Mouse (Mus musculus) lung, postnatal 25 days (tissue): ENCODE measurements around the gene Ryr2.
"Not testable (repeated sequence)": the region's sequence is repeated elsewhere in the genome, so short reads cannot be mapped to it uniquely, and the experiment has no call there.

Experiments
- DNase-seq: peaks from one replicate; pipeline ENCODE4 v3.0.0; 2022; ENCODE audit warnings: low spot score

Ryr2 gene

DNA sequence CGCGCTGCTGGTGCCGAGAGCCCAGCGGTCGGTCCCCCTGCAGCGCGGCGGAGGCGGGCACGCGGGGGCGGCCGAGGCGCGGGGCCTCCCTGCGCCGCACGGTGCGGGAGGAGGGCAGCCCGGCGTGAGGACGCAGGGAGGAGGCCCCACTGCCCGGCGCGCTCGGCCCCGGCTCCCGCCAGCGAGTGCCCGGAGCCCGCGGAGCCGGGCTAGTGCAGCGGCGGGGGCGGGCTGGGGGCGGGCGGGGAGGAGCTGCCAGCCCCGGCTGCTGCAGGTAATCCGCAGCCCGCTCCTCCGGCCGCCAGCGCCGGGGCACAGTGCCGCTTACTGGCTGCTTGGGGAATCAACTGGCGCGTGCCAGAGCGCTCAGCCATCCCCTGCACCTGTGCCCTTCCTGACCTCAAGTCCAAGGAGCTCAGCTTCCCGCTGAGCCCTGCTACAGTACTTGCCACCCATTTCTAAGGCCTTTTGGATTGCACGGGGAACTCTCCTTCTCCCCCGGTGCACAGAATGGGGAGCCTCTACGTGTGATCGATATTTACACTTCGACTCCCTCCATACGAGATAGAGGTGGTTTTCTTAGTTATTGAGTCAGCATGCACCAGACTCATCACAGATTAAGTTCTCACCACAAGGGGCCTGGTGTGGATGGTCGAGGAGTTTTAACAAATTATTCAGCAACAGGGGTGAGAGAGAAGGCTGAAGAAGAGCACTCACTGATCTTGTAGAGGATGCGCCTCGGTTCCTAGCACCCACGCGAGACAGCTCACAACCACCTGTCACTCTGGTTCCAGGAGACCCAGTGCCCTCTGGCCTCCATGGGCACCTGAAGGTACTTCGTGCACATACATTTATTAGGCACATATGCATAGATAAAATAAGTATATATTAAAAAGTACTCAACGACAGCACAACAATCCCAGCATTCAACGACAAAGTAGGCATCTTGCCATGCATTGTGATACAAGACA, at the start of gene Ryr2:
TSS of gene Ryr2 (minus strand) at position 284 of the 971 bp plus-strand sequence.
- DNase-seq: peak; percentile 32

DNA sequence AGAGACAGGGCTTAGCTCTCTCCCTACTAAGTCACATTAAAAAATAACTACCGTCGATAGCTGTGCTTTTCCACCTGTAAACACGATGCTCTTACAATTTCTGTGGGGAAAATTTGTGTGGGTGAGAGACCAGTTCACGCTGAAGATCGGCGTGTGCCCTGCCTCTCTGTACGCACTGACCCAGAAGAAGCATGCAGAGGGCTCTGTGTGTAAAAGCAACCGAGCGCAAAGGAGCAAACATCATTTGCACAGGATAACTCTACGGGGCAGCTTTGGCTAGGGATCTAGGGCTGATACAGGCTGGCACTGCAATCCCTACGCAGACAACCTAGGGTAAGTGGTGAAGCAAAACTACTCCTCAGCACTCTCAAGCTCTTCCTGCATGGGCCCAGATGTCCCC, 47.2 kb upstream of the Ryr2 start:
- DNase-seq: no peak

DNA sequence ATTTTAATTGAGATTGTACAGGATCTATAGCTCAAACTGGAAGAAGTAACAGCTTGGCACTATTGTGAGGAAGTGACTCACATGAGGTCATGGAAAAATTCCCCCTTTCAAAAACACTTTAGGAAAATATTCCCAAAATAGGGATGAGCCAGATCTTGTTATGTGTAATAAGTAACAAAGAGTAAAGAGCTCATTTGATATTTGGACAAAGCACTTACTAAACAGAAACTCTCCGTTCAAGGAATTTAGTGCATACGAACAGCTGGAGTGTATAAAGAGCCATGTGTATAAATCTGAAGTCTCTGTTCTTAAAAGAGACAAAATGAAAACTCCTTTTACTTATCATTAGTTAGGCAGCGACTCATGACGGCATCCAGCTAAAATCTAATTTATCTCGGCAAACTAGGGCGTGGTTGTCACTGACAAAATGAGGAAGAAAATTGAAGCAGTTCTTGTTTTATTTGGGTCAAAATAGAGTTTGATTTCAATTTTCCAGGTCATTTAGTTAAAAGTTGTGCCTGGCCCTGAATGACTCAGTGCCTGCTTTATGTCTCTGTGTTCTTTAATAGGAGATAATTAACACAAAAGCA, 40.3 kb upstream of the Ryr2 start:
- DNase-seq: no peak

DNA sequence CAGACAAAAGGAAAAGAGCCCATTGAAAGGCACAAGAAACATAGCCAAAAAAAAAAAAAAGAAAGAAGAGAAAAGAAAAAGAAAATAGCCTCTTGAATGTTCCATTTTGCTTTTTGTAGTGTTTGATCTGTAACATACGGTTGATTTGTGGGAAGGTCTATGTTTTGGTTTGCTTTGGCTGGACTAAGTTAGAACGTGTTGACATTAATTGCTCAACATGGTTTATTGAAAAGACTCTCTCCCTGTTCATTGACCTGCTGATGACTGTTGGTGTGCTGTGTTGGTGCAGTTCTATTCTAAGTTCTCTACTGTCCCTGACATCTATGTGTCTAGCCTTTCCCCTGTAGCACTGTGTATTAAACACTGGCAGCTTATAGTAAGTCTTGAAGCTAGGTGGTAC, 39.7 kb upstream of the Ryr2 start:
- no peak for DNase-seq

DNA sequence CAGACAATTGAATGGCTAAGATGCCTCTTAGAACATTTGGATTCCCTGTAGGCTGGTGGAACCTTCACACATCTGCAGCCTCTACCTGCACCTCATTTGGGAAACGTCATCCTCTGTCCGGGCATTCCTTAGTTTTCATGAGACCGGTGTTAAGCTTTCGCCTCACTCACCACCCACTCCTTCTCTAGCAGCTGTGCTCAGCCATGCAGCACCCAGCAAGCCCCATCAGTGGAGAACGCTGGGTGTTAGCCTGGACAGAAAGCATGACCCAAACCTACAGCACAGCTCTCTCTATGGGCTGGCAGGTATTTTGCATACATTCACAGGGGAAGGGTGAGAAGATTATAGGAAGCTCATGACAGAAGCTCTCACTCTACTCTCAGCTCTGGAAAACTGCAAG, 36.6 kb upstream of the Ryr2 start:
- no peak for DNase-seq

DNA sequence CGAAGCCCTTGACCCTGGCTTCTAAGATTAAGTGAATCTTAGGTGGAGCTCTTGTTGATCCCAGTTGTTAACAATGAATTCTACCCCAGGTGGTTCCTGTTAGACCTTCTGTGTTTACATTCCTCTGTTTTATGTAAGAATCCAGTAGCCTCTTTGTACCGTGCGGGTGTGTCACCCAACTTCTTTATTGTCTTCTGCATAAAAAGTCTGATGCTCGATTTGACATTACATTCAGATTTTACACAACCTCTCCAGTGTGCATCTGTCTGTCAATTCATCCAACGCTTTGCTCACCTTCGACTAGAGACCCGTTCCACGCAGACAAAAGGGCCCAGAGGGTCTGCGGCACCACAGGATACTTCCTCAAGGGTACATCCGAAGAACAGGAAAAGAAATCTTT, 29.7 kb upstream of the Ryr2 start:
- not testable (repeated sequence) for DNase-seq

DNA sequence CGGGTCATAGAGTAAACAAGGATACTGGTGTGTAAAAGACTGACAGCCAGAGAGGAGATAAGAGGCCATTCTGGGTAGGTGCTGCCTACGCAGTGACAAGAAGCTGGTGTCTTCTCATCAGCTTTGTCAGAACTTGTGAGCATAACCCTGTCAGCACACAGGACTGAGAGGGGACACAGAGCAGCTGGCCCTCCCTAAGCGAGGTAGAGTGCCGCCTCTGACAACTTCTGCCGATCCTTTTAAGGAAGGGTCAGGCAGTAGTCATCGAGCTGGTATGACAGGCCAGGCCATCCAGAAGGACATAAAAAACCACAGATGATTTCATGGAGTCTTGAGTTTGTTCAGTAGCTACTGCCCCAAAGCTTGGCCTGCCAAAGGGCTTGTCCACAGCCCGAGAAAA, 26.8 kb upstream of the Ryr2 start:
- no peak for DNase-seq

DNA sequence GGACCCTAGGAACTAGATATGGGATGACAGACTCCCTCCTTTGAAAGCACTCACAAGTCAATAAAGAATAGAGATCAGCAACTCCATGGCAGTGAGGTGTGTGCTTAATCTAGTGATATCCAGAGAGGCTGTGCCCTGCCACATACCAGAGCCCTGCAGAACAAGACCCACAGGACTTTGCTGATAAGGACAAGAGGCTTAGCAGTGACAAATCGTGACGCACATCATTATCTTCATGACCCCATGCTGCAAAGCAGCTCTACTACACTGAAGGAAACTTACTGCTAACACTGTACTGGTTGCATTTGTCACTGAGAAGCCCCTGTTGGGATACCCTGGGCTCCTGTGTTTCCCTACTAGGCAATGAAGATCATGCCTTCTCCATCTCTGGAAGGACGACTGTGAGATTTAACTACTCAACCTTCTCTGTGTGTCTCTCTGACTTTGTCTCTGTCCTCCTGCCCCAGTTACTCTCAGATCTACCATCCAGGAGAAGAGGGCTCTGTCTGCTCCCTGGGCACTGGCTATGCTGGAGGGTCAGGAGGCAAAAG, 25.5 kb upstream of the Ryr2 start:
- DNase-seq: no peak

DNA sequence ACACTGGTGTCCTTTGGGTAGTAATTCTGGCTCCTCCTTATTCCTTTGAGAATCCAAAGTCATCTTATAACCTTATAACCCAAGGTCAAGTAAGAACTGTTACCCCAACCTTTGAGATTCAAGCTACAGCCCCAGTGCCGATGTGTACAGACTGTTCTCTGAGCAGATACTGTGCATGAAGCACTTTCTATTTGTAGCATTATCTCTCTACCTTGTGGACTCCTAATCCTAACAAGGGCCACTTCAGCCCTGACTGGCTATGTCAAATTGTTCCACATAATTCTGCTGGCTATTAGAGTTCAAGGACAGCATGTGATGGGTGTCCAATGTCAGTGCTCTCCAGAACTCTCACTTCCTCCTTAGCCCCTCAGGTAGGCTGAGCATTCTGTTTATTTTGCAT, 22.4 kb upstream of the Ryr2 start:
- no peak for DNase-seq

DNA sequence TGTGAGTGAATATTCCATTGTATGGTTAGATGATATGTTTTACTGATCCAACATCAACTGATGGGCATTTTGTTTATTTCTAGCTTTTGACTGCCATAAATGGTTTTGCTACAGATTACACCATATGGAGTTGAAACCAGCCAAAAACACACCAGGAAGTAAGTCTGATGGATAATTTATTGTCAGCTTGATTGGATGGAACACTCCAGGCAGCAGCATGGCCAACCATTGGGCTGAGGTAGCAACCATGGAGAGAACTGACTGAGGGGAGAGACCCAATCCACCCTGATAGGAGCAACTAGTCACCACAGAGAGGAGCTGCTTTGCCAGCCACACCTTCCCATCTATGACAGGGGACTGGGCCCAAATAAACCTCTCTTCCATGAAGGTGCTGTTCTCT, 19.4 kb upstream of the Ryr2 start:
- DNase-seq: no peak

DNA sequence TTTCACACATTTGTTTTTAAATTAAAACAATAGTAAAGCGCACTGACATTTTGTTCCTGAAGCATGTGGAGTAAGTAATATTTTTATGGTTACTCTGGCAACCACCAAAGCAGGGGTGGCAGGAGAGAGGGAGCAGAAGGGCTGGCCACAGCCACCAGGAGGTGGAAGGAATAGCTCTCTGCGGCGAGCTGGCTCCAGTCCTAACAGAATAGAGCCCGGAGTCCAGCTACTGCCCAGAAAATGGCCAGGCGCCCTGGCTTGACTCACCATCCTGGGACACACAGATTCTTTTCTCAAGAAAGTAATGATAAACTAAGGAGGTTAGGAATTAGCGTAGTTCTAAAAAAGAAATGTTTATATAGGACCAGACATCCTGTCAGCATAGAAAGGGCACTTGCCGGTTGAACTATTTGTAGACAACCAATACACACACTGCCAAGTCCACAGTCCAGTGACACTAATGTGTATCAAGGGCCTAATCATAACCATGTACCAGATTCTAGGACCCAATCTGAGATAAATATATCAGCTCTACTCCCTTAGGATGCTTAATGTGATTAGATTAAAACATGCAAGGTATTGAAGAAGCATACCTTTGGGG, 18.3 kb upstream of the Ryr2 start:
- DNase-seq: peak; percentile 47

DNA sequence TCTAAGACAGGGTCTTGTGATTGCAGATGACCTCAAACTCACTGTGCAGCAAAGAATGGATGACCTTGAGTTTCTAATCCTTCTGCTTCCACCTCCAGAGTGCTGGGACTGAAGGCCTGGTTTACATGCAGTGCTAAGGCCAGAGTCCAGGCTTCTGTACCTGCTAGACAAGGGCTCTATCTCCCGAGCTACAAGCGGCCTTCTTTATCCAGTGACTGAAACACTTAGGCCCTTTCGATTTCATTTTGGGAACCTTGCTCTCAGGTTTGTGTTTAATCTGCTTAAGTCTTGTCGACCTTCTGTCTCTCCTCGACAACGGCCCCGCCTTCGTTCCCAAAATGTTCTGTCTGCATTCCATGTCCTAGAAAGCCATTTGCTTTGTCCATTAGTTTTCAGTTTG, 8.8 kb upstream of the Ryr2 start:
- DNase-seq: no peak

DNA sequence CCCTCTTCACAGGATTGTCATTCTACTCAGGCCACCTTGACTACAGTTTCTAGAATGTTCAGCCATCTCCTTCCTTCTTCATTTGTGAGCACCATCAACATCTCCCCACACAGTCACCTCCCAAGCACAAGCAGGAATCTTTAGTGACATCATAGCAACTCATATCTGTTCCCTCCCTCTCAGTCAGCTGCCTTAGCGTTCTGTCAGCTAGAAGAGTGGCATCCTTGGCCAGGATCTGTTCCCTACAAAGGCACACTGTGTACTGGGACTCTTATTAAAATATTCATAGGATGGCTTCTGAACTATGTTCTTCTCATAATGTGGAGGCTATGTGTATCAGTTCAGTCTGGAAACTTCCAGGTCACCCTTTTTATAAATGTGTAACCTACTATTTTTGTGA, 8.1 kb upstream of the Ryr2 start:
- no peak for DNase-seq

DNA sequence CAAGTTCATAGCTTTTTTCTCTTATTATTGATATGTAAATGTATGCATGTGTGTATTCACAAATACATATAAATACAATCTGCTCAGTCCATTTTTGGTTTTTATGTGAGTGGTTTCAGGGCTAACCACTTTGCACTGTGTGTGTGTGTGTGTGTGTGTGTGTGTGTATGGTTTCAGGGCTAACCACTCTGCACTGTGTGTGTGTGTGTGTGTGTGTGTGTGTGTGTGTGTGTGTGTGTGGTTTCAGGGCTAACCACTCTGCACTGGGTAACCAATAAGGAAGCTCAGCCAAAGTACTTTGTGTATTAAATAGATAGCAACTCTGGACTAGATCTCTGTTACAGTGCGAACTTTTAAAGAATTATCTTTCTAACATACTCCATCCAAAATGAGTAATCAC, 2.2 kb upstream of the Ryr2 start:
- DNase-seq: no peak

DNA sequence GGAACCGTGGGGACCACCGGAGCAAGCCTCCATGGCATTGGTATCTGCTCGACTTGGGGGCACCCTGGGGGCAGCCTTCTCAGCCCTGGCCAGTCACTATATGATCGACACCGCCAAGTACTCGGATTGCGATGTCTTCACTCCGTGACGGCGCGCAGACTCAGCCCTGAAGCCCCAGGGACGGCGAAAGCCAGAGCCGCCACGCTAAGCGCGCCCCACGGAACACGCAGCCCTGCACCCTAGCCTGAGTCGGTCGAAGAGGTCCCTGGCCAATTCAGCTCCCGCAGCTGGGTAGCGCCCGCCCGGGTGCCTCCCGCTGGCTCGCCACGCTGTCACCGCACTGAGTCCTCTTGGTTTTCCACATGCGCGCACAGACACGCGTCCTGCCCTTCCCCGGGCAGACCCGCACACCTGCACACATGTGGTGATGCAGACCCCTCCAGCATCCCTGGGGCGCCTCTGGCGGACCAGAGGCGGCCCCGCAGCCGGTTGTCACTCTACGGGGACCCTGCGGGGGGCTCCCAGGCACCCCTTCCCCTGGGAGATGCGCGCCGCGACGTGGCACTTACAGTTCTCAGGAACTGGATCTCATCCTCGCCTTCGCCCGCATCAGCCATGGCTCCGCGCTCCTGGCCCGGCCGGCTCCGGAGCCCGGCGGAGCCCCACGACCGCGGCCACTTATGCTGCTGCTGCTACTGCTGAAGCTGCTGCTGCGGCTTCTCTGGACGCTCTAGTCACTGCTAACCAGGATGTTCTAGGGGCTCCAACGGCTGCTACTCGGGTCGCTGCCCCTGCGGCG, 716 bp downstream of the Ryr2 start:
- no peak for DNase-seq

DNA sequence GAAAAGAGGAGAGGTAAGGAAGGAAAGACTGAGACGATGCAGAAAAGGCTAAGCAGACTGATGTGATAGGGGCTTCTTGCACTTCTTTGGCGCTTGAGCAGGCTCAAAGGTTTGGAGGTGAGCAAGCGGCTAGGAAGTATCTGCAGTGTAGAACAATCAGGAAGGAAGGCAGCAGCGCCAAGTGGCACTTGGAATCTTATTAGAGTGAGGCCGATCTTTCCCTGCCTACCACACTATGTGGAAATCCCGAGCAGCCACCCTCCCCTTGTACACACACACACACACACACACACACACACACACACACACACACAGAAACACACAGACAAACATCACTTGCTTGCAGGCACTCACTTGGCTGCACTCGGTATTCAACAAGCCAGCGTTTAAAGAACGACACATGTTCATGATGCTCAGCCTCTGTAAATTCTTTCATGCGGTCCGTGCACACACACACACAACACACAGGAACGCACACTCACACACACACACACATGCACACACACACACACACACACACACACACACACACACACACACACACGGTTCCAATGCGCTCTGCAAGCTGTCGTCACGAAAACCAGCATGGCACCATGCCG, 1.4 kb downstream of the Ryr2 start:
- no peak for DNase-seq

DNA sequence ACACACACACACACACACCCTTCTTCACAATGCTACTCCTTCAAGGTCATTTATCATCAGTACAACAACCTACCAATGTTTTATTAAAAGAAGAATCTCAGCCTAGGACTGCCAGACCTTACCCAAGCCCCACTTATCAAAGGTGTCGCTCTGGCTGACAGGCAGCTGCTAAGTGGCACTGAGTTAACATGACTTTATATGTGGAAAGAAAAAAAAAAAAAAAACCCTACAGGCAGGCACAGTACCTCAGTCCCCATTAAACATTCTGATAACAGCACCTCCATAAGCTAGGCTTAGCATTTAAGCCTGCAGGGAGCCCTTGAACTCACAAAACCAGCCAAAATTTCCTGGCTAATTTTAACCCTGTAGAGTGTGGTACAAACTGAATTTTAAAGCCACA, 2.4 kb downstream of the Ryr2 start:
- DNase-seq: no peak

DNA sequence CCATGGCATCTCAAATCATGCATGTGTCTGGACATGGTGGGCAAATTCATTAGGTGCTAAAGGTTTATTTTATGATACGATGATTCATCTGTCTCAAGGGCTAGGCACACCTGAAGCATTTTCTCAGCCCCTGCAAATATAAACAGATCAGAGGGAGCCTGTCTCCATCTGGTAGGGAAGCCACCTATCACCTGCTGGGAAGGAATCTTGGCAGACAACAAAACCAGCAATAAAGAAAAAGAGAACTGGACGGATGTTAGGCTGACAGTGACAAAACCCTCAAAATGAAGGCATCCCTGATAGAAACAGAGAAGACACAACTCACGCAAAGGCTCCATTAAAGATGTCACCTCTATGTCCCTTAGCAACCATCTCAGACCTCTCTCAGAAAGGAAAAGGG, 3.7 kb downstream of the Ryr2 start:
- no peak for DNase-seq

DNA sequence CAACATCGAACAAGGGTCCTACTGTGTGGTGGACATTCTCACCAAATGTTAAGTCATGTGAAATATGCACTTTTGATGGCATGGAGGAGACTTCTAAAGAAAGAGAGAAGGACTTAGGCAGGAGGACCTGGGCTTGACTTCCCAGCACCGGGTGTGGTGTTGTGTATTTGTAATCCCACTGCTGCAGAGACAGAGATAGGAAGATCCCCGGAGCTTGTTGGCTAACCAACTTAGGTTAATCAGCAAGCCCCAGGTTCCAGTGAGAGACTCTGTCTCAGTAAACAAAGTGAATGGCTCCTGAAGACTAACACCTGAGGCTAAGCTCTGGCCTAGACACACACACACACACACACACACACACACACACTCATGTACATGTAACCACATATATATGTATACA, 7.3 kb downstream of the Ryr2 start:
- DNase-seq: no peak

DNA sequence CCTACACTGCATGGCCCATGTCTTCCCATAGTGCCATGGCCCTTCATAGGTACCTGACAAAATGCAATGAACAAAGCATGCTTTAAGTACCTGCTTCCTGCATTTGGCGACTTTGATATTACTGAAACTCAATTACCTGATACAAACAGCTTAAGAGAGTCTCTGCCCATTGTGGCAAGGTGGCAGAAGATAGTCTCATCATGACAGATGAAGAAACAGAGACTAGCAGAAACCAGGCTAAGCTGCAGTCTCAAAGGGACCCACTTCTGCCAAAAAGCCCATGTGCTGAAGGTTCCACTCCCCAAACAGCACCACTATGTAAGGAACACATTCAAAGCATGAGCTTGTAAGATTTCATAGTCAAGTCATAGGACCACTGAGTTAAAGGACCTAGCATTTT, 7.8 kb downstream of the Ryr2 start:
- no peak for DNase-seq

DNA sequence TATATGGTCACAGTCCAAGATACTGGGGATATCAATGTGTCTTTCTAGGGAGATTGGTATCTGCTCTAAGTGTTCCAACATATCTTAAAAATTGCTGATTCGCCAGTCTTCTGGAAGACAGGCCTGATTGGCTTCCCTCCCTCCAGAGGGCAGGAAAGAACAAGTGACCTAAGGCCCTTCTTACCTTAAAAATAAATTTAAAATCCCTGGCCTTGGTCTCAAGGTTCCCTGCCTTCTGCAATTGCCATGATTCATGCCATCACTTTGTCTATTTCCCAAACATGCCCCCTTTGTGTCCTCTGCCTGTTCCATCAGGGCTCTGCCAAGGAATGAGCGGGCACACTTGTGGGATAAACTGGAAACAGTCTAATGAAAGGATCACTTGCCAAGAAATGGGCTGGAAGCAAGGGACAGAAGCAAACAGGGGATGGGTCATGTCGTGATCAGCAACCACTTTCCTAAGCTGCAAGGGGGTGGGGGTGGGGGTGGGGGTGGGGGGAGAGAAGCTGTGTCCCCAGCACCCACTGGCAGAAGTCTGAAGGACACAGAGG, 10.3 kb downstream of the Ryr2 start:
- no peak for DNase-seq
